Mouse (Mus musculus) limb, embryonic 14.5 days (tissue): ENCODE results near the gene Sdk1. TPM values are rescaled to one million over a fixed set of nuclear protein-coding genes. Genes with fewer than 3 reads are reported as not detected.

Source experiments
- ATAC-seq: fragments of 200-750 bp; cut with Nextera tagmentation; 2 replicates; pipeline ENCODE4 v1.8.0; 2017; ENCODE audit warnings: low read depth, moderate number of reproducible peaks, moderate TSS enrichment; ENCODE audit not compliant: low FRiP score
- DNase-seq: peaks from one replicate; pipeline ENCODE4 v3.0.0-alpha.2; 2015; ENCODE audit warnings: low spot score
- H3K27ac ChIP-seq: fragments of 300-500 bp; sonication (generic); replicated peaks from 2 replicates; pipeline ENCODE4 v1.5.1; 2014; ENCODE audit warnings: low read depth, mild to moderate bottlenecking, low read length, moderate library complexity, mixed read lengths
- H3K27me3 ChIP-seq: fragments of 300-500 bp; sonication (generic); 2 replicates; pipeline ENCODE4 v1.6.1; 2014; ENCODE audit warnings: low read length, mixed read lengths; ENCODE audit not compliant: control insufficient read depth, insufficient read depth
- H3K36me3 ChIP-seq: fragments of 300-500 bp; sonication (generic); 2 replicates; pipeline ENCODE4 v1.6.1; 2014; ENCODE audit warnings: mild to moderate bottlenecking, low read length, moderate library complexity, mixed read lengths; ENCODE audit not compliant: control insufficient read depth, insufficient read depth
- H3K4me1 ChIP-seq: fragments of 300-500 bp; sonication (generic); 2 replicates; pipeline ENCODE4 v1.6.1; 2014; ENCODE audit warnings: antibody characterized with exemption, low read length, mixed read lengths; ENCODE audit not compliant: control insufficient read depth, insufficient read depth
- H3K4me2 ChIP-seq: fragments of 300-500 bp; sonication (generic); replicated peaks from 2 replicates; pipeline ENCODE4 v1.6.1; 2014; ENCODE audit warnings: low read depth, mild to moderate bottlenecking, low read length, moderate library complexity; ENCODE audit not compliant: severe bottlenecking
- H3K4me3 ChIP-seq: fragments of 300-500 bp; sonication (generic); replicated peaks from 2 replicates; pipeline ENCODE4 v1.5.1; 2014; ENCODE audit warnings: low read length
- H3K9ac ChIP-seq: fragments of 300-500 bp; sonication (generic); 2 replicates; pipeline ENCODE4 v1.6.1; 2014; ENCODE audit warnings: mild to moderate bottlenecking, low read depth, low read length, moderate library complexity; ENCODE audit not compliant: severe bottlenecking
- H3K9me3 ChIP-seq: fragments of 300-500 bp; sonication (generic); 2 replicates; pipeline ENCODE4 v1.6.1; 2016; ENCODE audit warnings: low read length; ENCODE audit not compliant: control insufficient read depth
- POLR2A ChIP-seq: fragments of 200-500 bp; IDR thresholded peaks from 2 replicates; pipeline ENCODE4 v1.8.0; 2012; ENCODE audit warnings: inconsistent platforms, mild to moderate bottlenecking, moderate library complexity, borderline replicate concordance; ENCODE audit not compliant: insufficient read depth, insufficient read length; ENCODE audit errors: extremely low read depth
- WGBS: fragments of 180-500 bp; shearing (Covaris S2); extraction: QIAGEN DNeasy Blood & Tissue Kit; methylation state at CpG from one replicate; pipeline ENCODE4 v1.1.7; 2014; 5-methylcytosine and 5-hydroxymethylcytosine counted together
- polyA plus RNA-seq, 2 experiments: library from polyadenylated mRNA; depleted of rRNA in 1 of 2; stranded (reverse) in 1 of 2; unstranded in 1 of 2; fragments of >200 nt; fragmentation: Nextera tagmentation in 1 of 2; extraction: Ambion mirVana in 1 of 2; gene quantifications; 2 replicates each; pipeline versions ENCODE4 v1.2.1 to v1.2.3; 2012 to 2014

Sdk1 gene
- polyA plus RNA-seq (2012; rRNA removed) (7.2 and 8.3 TPM in 2 replicates), polyA plus RNA-seq (2014; fragmentation: Nextera tagmentation; extraction: Ambion mirVana) (2.8 and 3.6 TPM in 2 replicates)

DNA sequence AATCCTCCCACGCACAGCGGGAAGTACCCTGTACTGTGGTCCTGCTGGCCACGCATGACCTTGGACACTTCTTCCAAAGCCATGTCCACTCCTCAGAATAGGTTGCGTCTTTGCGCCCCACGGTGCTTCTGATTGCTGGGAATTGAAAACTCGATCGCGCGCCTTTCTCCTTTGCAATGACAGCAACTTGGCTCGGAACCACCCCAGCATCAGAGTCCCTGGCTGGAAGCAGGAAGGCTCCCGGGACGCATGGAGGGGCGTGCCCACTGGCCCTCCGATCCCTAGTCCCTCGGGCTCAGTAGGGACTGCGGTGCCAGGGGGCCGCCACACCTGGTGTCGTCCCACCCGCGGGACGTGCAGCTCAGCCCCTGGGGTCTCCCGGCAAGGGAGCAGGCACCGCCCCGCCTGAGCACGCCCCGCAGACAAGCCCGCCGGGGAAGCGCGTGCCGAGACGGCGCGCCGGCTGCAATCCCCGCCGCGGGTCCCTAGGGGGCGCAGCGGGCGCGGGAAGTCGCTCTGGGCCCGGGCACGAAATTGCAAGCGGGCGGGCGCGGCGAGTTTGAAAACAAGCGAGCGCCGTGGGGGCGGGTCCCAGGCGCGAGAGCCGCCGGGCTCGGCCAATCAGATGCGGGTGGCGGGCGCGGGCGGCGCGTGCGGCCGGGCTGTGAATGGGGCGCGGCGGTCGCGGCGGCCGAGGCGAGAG is at the start of gene Sdk1:
Gene Sdk1, plus strand, starts transcription at position 650 of the 703 bp plus-strand sequence.
- peak within 1 kb of the TSS; percentile 96 for H3K4me2 ChIP-seq
- H3K27ac ChIP-seq: peak within 1 kb of the TSS; percentile 55; the same call in 1 of the 2 replicates
- DNase-seq (peak; percentile 96), ATAC-seq (peak; percentile 95)
- peak within 1 kb of the TSS; percentile 75 for H3K9ac ChIP-seq
- H3K27me3 ChIP-seq: peaks cover 16% of the 10 kb centered on the region
- H3K4me3 ChIP-seq: peak within 1 kb of the TSS; percentile 66
- no peaks in the 10 kb centered on the region for H3K36me3 ChIP-seq
- WGBS: under 1% methylated on average over 45 of the region's 77 CpGs
- peaks cover 35% of the 10 kb centered on the region for H3K4me1 ChIP-seq
- H3K9me3 ChIP-seq: no peaks in the 10 kb centered on the region
- TF ChIP-seq POLR2A: no peak

DNA sequence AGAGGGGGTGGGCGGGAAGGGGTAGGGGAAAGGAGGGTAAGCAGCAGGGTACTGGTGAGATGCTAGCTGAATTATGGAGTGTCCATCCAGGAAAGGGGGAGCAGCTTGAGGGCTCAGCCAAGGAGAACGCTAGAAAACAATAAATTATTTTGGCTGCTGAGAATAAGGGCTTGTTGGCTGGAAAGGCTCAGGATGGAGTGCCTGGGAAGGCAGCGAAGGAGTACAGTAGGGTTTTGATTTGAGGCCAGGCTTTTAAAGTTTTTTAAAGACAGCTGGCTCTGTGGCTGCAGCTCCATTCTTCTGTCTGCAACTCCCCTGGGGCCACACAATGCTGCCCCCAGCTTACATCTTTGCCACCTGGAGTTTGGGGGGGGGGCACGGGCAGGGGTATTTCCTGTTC is 44.0 kb upstream of the Sdk1 start:
- no peak overlapping the region for H3K4me3 ChIP-seq
- no peaks in the 10 kb centered on the region for H3K27me3 ChIP-seq
- 0 out of 2 replicates have a peak overlapping the region, but pooled peaks have one; percentile 14 for H3K4me2 ChIP-seq
- no peaks in the 10 kb centered on the region for H3K36me3 ChIP-seq
- peak; percentile 71 for DNase-seq
- TF ChIP-seq POLR2A: no peak
- no peaks in the 10 kb centered on the region for H3K9me3 ChIP-seq
- no peak overlapping the region for H3K27ac ChIP-seq
- peaks cover 5% of the 10 kb centered on the region; the same call in 1 of the 2 replicates for H3K4me1 ChIP-seq
- H3K9ac ChIP-seq: no peak overlapping the region
- WGBS: 21% methylated on average over 4 of the region's 4 CpGs
- peak; percentile 47; the same call in 1 of the 2 replicates for ATAC-seq

DNA sequence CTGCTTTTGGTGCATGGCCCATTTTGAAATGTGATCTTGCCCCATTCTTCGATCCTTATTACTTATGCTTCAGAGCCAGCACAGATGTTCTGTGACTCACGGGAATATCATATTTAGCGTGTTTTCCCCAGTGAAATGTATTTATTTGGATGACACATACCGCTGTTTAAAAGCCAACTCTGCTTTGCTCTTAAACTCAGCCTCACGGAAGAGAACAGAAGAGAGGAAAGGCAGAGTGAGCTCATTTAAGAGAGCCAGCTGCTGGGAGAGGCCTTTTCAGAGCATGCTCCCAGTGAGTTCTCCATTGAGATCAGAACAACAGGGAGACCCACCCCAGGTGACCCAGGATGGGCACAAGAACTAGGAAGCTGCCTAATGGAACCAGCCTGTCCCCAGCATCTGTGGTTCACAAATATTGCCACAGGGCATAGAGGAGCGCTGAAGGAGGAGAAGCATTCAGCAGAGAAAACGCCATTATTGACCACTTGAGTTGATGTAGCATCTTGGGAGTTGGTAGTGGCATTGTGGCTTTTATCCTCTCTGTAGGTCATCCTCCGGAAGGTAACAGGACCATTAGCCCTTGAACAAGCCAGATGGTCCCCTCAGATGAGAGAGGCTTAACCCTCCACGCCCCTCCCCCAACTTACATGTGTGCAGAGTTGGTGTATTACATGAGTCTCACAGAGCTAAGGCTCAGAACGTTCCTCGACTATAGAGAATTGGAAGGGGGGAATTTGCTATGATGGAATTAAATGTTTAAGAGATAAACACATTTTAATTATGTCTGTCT is 38.8 kb upstream of the Sdk1 start:
- no peak for TF ChIP-seq POLR2A
- Histone ChIP-seq H3K4me2 (no peak overlapping the region), H3K4me3 (no peak overlapping the region), H3K4me1 (peaks cover 5% of the 10 kb centered on the region), H3K36me3 (no peaks in the 10 kb centered on the region), H3K9me3 (no peaks in the 10 kb centered on the region), H3K9ac (no peak overlapping the region), H3K27ac (0 out of 2 replicates have a peak overlapping the region, but pooled peaks have one; percentile 10), H3K27me3 (no peaks in the 10 kb centered on the region)
- ATAC-seq (peak; percentile 71; the same call in 1 of the 2 replicates), DNase-seq (no peak)
- 62% methylated on average over 11 of the region's 11 CpGs for WGBS

DNA sequence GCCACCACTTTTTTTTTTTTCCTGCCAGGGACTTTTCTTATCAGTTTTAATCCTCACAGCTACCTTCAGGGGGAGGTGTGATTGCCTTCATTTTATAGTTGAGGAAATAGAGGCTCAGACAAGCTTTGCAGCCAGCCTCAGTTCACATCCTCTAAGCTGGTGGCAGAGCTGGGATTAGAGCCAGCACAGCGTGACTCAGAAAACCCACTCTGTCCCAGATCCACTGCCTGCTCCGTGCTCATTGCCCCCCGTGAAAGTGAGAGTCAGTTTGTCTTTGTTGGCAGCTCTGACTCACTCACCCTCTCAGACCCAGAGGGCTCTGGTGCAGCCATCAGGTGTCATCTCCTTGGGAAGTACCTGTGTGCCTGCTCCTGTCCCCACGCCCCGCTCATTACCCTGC is 34.2 kb upstream of the Sdk1 start:
- 43% methylated on average over 5 of the region's 5 CpGs for WGBS

DNA sequence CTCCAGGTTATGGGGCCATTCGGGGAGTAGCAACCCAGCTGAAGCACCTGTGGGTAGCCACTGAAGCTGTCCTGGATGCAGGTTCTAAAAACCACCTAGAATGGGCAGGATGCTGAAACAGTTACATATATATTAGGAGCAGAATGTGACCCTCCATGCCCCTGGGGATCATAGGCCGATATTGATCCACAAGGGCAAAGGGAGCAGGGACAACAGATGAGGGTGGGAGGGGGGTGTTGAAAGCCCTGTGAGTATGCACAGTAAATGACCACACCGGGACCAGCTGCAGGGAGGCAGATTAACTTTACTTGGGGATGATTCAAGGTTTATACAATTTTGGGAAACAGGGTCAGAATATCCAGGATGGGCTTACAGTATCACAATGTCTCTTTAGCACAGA is 16.0 kb upstream of the Sdk1 start:
- Histone ChIP-seq H3K4me1 (no peaks in the 10 kb centered on the region), H3K36me3 (no peaks in the 10 kb centered on the region), H3K27ac (no peak overlapping the region), H3K9ac (no peak overlapping the region), H3K4me3 (no peak overlapping the region), H3K27me3 (no peaks in the 10 kb centered on the region), H3K4me2 (no peak overlapping the region), H3K9me3 (no peaks in the 10 kb centered on the region)
- 78% methylated on average over 3 of the region's 3 CpGs for WGBS
- ATAC-seq: no peak
- DNase-seq: no peak
- no peak for TF ChIP-seq POLR2A

More for the DNA sequence above, 34.2 kb upstream of the Sdk1 start:
- Histone ChIP-seq H3K4me3 (no peak overlapping the region), H3K4me2 (no peak overlapping the region), H3K36me3 (no peaks in the 10 kb centered on the region), H3K27ac (no peak overlapping the region), H3K9ac (no peak overlapping the region), H3K27me3 (no peaks in the 10 kb centered on the region), H3K4me1 (peaks cover 5% of the 10 kb centered on the region; the same call in 1 of the 2 replicates), H3K9me3 (no peaks in the 10 kb centered on the region)
- DNase-seq: no peak
- TF ChIP-seq POLR2A: no peak
- no peak for ATAC-seq
